Mouse (Mus musculus) macrophage (primary cell): ENCODE results near the gene Gm10065. TPM values are rescaled to one million over a fixed set of nuclear protein-coding genes. Genes with fewer than 3 reads are reported as not detected.

Experiments used
- H3K27ac ChIP-seq: fragments of 350-480 bp; formaldehyde crosslinking; 2 replicates; pipeline ENCODE4 v1.9.0; 2021
- H3K36me3 ChIP-seq: fragments of 350-480 bp; formaldehyde crosslinking; 2 replicates; pipeline ENCODE4 v1.9.0; 2021; ENCODE audit errors: inconsistent target
- H3K4me3 ChIP-seq: fragments of 350-480 bp; formaldehyde crosslinking; 2 replicates; pipeline ENCODE4 v1.9.0; 2021; ENCODE audit errors: inconsistent target
- H3K79me2 ChIP-seq: fragments of 350-480 bp; formaldehyde crosslinking; 2 replicates; pipeline ENCODE4 v1.9.0; 2021; ENCODE audit errors: inconsistent target
- WGBS: methylation state at CpG from one replicate; pipeline ENCODE4 v1.1.7; 2026; ENCODE audit warnings: inconsistent platforms; ENCODE audit not compliant: missing documents; 5-methylcytosine and 5-hydroxymethylcytosine counted together
- polyA plus RNA-seq: library from polyadenylated mRNA; stranded (reverse); fragments of 250-400 nt; gene quantifications from 3 replicates; pipeline ENCODE4 v1.2.4, GENCODE M21; 2018; ENCODE audit warnings: inconsistent platforms

Gene Gm10065
- polyA plus RNA-seq, 1 experiment from 2014 or later = not detected

GRCm38 (mm10) chr13:21453449-21453848, 25.8 kb downstream of the Gm10065 start, which contains the start of gene Zscan26:
Zscan26 (minus strand) TSS chr13:21453730.
- Histone ChIP-seq H3K4me3 (peak within 1 kb of the TSS; percentile 86), H3K36me3 (peaks cover 7% of the 10 kb centered on the region; the same call in 1 of the 2 replicates), H3K27ac (peak within 1 kb of the TSS; percentile 63), H3K79me2 (peaks cover 50% of the 10 kb centered on the region)
- 0% methylated on average over 21 of the region's 23 CpGs for WGBS

DNA sequence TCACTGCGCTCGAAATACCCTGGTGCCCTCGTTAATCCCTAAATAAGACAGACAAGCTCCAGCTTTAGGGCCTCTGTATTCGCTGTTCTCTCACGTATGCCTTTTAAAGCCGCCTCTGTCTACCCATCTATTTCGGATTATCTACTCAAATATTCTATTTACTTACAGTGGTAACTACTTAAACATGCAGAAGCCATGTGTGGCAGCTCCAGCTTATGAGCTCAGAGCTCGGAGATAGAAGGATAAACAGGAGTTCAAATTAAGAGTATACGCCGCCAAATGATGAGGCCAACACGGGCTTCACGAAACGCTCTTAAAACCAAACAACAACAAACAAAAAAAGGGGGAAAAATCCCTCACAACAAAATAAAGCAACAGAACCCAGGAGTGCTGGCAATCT, 26.2 kb downstream of the Gm10065 start:
- Histone ChIP-seq H3K27ac (peak overlapping the region; percentile 63), H3K79me2 (peaks cover 50% of the 10 kb centered on the region), H3K36me3 (peaks cover 11% of the 10 kb centered on the region), H3K4me3 (peak overlapping the region; percentile 86)
- WGBS = 2% methylated on average over 13 of the region's 13 CpGs

DNA sequence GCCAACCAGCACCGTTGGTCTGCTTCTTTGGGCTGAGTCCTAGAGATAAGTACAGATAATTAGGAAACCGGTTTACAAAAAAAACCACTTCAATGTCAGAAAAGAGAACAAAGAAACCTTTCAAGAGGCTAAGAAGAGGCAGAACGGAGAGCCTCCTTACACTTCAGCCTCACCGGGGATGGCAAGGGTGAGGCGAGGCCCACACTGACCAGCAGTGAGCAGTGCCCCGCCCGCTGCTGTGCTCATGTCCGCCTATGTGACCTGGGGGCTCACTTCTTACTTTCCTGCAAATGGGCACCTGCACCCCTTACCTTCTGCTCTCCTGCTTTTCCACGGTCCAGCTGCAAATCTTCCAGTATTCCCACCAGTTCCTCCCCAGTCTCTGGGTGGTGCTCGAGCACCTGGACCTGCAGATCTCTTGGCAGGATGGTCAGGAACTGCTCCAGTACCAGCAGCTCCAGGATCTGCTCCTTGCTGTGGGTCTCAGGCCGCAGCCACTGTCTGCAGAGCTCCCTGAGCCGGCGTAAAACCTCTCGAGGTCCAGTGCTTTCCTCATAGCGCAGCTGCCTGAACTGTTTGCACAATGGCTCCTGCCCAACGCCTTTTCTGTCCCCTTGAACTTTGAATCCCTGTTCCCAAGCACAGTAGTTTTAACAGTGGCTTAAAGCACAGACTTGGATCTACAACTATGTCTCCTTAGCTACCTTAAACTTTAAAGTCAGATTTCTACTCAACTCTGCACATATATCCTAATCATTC, 31.2 kb downstream of the Gm10065 start:
- H3K36me3 ChIP-seq = peaks cover 42% of the 10 kb centered on the region
- no peak overlapping the region for H3K4me3 ChIP-seq
- 92% methylated on average over 13 of the region's 16 CpGs for WGBS
- no peak overlapping the region for H3K27ac ChIP-seq
- peaks cover 45% of the 10 kb centered on the region for H3K79me2 ChIP-seq

GRCm38 (mm10) chr13:21446796-21447195, 32.4 kb downstream of the Gm10065 start:
- WGBS = 63% methylated on average over 9 of the region's 9 CpGs
- Histone ChIP-seq H3K4me3 (no peak overlapping the region), H3K27ac (no peak overlapping the region), H3K36me3 (peaks cover 42% of the 10 kb centered on the region), H3K79me2 (peaks cover 33% of the 10 kb centered on the region)

DNA sequence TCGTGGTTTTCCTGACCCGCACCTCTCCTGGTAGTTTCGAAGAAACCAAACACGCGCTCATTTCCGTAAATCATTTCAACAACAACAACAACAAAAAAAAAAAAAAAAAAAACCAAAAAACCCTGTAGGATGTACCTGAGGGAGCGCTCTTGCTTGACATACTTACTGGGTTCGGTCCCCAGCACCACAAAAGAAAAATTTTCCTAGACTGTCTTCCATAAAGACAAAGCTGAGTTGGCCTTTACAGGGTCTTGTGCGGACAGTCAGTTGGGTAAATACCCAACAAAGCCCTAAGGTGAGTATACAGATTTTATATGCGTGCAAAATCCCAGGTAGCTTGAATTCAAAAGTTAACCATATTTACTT, 38.1 kb downstream of the Gm10065 start:
- Histone ChIP-seq H3K79me2 (no peaks in the 10 kb centered on the region), H3K27ac (no peak overlapping the region), H3K4me3 (peak overlapping the region; percentile 35; the same call in 1 of the 2 replicates), H3K36me3 (peaks cover 23% of the 10 kb centered on the region; the same call in 1 of the 2 replicates)
- WGBS = 44% methylated on average over 8 of the region's 10 CpGs

DNA sequence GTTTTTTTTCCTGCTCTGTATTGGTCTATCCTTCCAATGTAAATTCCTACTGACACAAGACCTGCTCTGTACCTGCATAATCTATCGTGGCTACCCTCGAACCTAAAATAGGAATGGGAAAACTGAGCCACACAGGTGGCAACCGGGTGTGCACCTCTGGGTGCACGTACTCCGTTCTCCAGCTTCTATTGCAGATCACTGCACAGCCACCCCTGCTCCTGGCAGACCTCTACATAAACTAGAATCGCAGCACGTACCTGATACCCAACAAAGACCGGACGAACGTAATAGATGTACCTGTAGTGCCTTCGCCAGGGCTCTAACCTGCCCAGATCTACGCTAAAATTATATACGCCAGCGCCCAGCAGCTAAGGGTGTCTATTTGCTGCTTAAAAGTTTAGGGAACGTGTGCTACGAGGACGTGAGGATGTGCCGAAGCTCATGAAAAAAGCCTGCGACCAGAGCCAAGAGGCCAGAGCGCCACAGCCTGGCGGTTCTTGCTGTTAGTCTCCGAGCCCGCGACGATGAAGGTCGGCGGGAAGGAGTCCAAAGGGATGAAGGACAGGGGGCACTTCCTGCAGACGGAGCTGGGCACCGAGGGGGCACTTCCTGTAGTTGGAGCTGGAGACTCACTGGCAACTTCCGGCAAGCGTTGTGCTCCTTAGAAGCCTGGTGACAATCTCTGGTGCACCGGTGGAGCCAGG, 38.6 kb downstream of the Gm10065 start, which contains the start of gene Pgbd1:
Gene Pgbd1 (minus strand): TSS at position 556 of the 704 bp plus-strand sequence.
- Histone ChIP-seq H3K27ac (no peak within 1 kb of the TSS), H3K36me3 (peaks cover 19% of the 10 kb centered on the region; the same call in 1 of the 2 replicates), H3K4me3 (peak within 1 kb of the TSS; percentile 35), H3K79me2 (no peaks in the 10 kb centered on the region)
- under 1% methylated on average over 31 of the region's 32 CpGs for WGBS

GRCm38 (mm10) chr13:21435476-21435875, 43.8 kb downstream of the Gm10065 start:
- Histone ChIP-seq H3K4me3 (no peak overlapping the region), H3K79me2 (no peaks in the 10 kb centered on the region), H3K36me3 (no peaks in the 10 kb centered on the region), H3K27ac (no peak overlapping the region)
- WGBS = 78% methylated on average over 4 of the region's 4 CpGs

Other genes with a start within 250 kb of the Gm10065 start
- not detected in 3 replicates for gene Gpx5, start 186.7 kb downstream of the Gm10065 start, polyA plus RNA-seq
- not detected in 3 replicates for gene Gpx6, start 167.3 kb downstream of the Gm10065 start, polyA plus RNA-seq
- not detected in 3 replicates for gene Olfr1367, start 132.5 kb downstream of the Gm10065 start, polyA plus RNA-seq
- gene Zscan12, start 116.6 kb downstream of the Gm10065 start, polyA plus RNA-seq = 3.2 to 5.9 TPM (median 4.1 TPM) in 3 replicates
- 19.2 to 36.6 TPM (median 20.7 TPM) in 3 replicates for gene Zkscan3, start 76.7 kb downstream of the Gm10065 start, polyA plus RNA-seq
- not detected in 3 replicates for gene Pgbd1, start 38.4 kb downstream of the Gm10065 start, polyA plus RNA-seq
- 11.1 to 21.4 TPM (median 17.0 TPM) in 3 replicates for gene Zscan26, start 25.7 kb downstream of the Gm10065 start, polyA plus RNA-seq
- gene Nkapl, start 10.9 kb downstream of the Gm10065 start, polyA plus RNA-seq = 0.29 to 0.41 TPM in 2 of 3 replicates, not detected in the other
- gene Zkscan4, start 534 bp downstream of the Gm10065 start, polyA plus RNA-seq = 0.47 to 0.84 TPM (median 0.63 TPM) in 3 replicates
- gene AK157302, start 15.8 kb upstream of the Gm10065 start, polyA plus RNA-seq = 0.11 to 0.38 TPM (median 0.23 TPM) in 3 replicates
- gene Gm11273, start 22.0 kb upstream of the Gm10065 start, polyA plus RNA-seq = 3.8 to 14.2 TPM (median 11.7 TPM) in 3 replicates
- 3.0 to 3.6 TPM (median 3.4 TPM) in 3 replicates for gene Zkscan8, start 51.7 kb upstream of the Gm10065 start, polyA plus RNA-seq
- not detected in 3 replicates for gene Olfr1366, start 63.4 kb upstream of the Gm10065 start, polyA plus RNA-seq
- gene Olfr1535, start 80.5 kb upstream of the Gm10065 start, polyA plus RNA-seq = not detected in 3 replicates
- gene Olfr1364, start 102.3 kb upstream of the Gm10065 start, polyA plus RNA-seq = not detected in 3 replicates
- gene Olfr1362, start 134.6 kb upstream of the Gm10065 start, polyA plus RNA-seq = not detected in 3 replicates
- gene Olfr11, start 163.1 kb upstream of the Gm10065 start, polyA plus RNA-seq = not detected in 3 replicates
- not detected in 3 replicates for gene Olfr1361, start 183.9 kb upstream of the Gm10065 start, polyA plus RNA-seq
- gene Olfr1360, start 198.0 kb upstream of the Gm10065 start, polyA plus RNA-seq = not detected in 3 replicates
- gene Olfr1359, start 218.7 kb upstream of the Gm10065 start, polyA plus RNA-seq = not detected in 3 replicates
- not detected in 3 replicates for gene Hist1h2bl, start 236.7 kb upstream of the Gm10065 start, polyA plus RNA-seq
- gene Hist1h2ai, start 237.0 kb upstream of the Gm10065 start, polyA plus RNA-seq = not detected in 3 replicates
- gene Hist1h3h, start 238.2 kb upstream of the Gm10065 start, polyA plus RNA-seq = 1.6 TPM in 1 of 3 replicates, not detected in the others
- gene Hist1h2bm, start 242.6 kb upstream of the Gm10065 start, polyA plus RNA-seq = not detected in 3 replicates